Mouse (Mus musculus) ES-Bruce4 (cell line): Measurements from ENCODE around the gene Otop2. TPM values are rescaled to one million over a fixed set of nuclear protein-coding genes. Genes with fewer than 3 reads are reported as not detected.

Experiments used
- H3K27ac ChIP-seq: 2 replicates; pipeline ENCODE4 v1.5.1; 2012; ENCODE audit warnings: low read length, inconsistent platforms; ENCODE audit not compliant: insufficient read depth
- H3K27me3 ChIP-seq: 2 replicates; pipeline ENCODE4 v1.6.1; 2012; ENCODE audit warnings: mild to moderate bottlenecking, low read length, inconsistent platforms; ENCODE audit not compliant: control insufficient read depth, poor library complexity, insufficient read depth, severe bottlenecking
- H3K36me3 ChIP-seq: 2 replicates; pipeline ENCODE4 v1.6.1; 2012; ENCODE audit warnings: inconsistent platforms, mild to moderate bottlenecking, low read length, moderate library complexity; ENCODE audit not compliant: control insufficient read depth, poor library complexity, insufficient read depth, severe bottlenecking
- H3K4me1 ChIP-seq: one replicate; pipeline ENCODE4 v1.8.1; 2011; ENCODE audit warnings: low read length; ENCODE audit not compliant: control insufficient read depth, insufficient read depth
- H3K4me3 ChIP-seq: 2 replicates; pipeline ENCODE4 v1.5.1; 2011; ENCODE audit warnings: low read depth, mild to moderate bottlenecking, low read length
- H3K9ac ChIP-seq: 2 replicates; pipeline ENCODE4 v1.6.1; 2012; ENCODE audit warnings: low read depth, mild to moderate bottlenecking, inconsistent platforms; ENCODE audit not compliant: poor library complexity, severe bottlenecking
- H3K9me3 ChIP-seq: replicated peaks from 2 replicates; pipeline ENCODE4 v1.6.1; 2012; ENCODE audit warnings: mild to moderate bottlenecking, low read length, inconsistent platforms; ENCODE audit not compliant: control insufficient read depth, poor library complexity, insufficient read depth, severe bottlenecking
- CTCF ChIP-seq: IDR thresholded peaks from one replicate; pipeline ENCODE4 v1.8.1; 2011; ENCODE audit warnings: low read depth, low read length
- EP300 ChIP-seq: IDR thresholded peaks from 2 replicates; pipeline ENCODE4 v1.6.1; 2011; ENCODE audit warnings: low read depth, low read length; ENCODE audit not compliant: insufficient read depth
- POLR2A ChIP-seq: IDR thresholded peaks from one replicate; pipeline ENCODE4 v1.8.1; 2011; ENCODE audit warnings: low read length; ENCODE audit not compliant: insufficient read depth
- polyA plus RNA-seq: library from polyadenylated mRNA; stranded (reverse); fragments of >200 nt; gene quantifications from 2 replicates; pipeline ENCODE4 v1.2.4, GENCODE M21; 2011; ENCODE audit warnings: low read depth; ENCODE audit not compliant: missing spikeins, insufficient read depth, insufficient read length

The Otop2 gene
- polyA plus RNA-seq, 1 experiment, result not detected

DNA sequence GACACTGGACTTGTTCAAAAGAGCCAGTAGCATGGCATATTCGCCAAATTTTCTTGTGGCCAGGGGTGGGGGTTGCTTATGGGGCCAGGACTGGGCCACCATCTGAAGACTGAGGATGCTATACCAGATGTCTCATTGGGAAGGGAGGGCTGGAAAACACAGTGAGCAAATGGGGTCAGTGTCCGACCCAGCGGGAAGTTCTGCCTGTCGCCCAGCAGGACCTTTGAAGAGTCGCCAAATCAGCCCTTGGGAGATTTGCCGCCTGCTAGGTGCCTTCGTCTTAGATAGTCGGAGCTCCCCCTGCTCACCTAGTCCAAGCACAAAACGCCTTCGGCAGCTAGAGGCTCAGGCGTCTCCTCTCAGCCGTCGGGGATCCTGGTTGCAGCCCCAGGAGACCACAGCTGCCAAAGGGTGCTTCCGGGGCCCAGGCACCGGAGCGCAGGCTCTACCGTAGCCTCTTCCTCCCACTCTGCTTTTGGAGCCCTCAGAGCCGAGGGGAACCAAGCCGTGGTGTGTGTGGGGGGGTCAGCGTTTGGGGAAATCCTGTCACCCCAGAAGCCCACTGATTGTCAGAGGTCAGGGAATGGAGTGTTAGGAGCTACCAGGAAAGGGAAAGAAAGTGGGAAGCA lies 41.1 kb upstream of the Otop2 start:
- H3K36me3 ChIP-seq, result no peaks in the 10 kb centered on the region
- H3K4me3 ChIP-seq, result no peak overlapping the region
- H3K9ac ChIP-seq, result 0 out of 2 replicates have a peak overlapping the region, but pooled peaks have one; percentile 67
- H3K27ac ChIP-seq, result no peak overlapping the region
- H3K4me1 ChIP-seq, result no peaks in the 10 kb centered on the region
- no peaks in the 10 kb centered on the region for H3K9me3 ChIP-seq
- H3K27me3 ChIP-seq, result peaks cover 7% of the 10 kb centered on the region
- TF ChIP-seq POLR2A (no peak), CTCF (no peak), EP300 (no peak)

DNA sequence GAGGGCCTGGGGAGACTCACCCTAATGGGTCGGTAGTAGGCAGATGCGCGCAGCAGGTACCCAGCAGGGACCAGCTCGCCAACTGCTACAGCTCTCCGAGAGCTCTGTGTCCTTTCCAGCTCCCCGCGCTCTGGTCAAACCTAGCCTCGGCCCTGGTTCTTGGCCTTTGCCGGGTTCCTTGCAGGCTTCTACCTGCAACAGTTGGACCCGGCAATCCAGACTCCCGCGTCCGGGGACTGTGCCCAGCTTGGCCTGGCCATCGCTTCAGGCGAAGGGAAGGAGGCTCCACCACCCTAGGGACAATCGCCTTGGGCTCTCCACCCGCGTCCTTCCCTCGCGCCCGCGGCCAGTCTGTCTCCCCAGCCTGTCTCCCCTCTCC lies 40.6 kb upstream of the Otop2 start:
- H3K9me3 ChIP-seq, result no peaks in the 10 kb centered on the region
- no peak overlapping the region for H3K27ac ChIP-seq
- no peaks in the 10 kb centered on the region for H3K4me1 ChIP-seq
- H3K27me3 ChIP-seq, result peaks cover 7% of the 10 kb centered on the region
- H3K36me3 ChIP-seq, result no peaks in the 10 kb centered on the region
- peak overlapping the region; percentile 54 for H3K4me3 ChIP-seq
- peak overlapping the region; percentile 67 for H3K9ac ChIP-seq
- TF ChIP-seq EP300 (no peak), POLR2A (no peak), CTCF (no peak)

DNA sequence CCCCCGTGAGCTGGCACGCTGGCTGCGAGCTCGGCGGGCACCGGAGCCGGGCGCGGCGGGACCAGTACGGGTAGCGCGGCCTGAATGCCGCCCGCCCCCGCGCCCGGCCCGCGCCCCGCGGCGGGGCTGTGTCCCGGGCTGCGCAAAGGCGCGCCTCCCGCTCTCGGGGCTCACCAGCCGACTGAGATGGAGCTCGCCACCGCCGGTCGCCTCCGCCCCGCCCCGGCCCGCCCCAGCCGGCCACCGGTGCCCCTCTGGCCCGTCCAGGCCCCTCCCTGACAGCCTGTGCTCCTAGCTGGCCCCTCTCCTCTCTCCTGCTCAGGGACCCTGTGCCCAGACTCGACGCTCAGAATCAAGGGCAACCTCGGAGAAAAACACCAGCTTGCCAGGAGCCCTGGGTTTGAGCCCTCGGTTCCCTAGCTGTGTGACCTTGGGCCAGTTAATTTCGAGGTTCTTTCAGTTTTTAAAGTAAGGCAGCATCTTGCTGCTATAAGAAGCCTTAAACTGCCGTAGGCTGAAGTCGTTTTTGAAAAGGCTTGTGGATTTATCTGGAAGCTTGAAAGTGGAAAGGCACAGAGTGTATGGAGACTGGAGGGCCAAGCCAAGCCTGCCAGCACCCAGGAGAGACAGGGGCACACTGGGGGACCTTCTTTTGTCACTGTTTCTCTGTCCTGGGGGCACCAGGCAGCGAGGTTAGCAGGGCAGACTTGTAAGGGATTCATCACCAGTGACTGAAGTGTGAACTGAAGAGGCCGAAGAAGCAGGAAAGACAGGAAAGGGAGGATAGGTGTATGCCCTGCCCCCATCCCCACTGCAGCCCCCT lies 39.7 kb upstream of the Otop2 start, which contains the start of gene Grin2c:
Gene Grin2c, minus strand, starts transcription at position 183 of the 823 bp plus-strand sequence.
- no peak within 1 kb of the TSS for H3K27ac ChIP-seq

GRCm38 (mm10) chr11:115267958-115268357 lies 39.0 kb upstream of the Otop2 start:
- H3K27me3 ChIP-seq, result peaks cover 7% of the 10 kb centered on the region
- TF ChIP-seq EP300, result no peak
- TF ChIP-seq POLR2A, result no peak
- no peak for TF ChIP-seq CTCF
- H3K4me1 ChIP-seq, result no peaks in the 10 kb centered on the region
- H3K27ac ChIP-seq, result no peak overlapping the region
- H3K36me3 ChIP-seq, result no peaks in the 10 kb centered on the region
- no peak overlapping the region for H3K9ac ChIP-seq
- H3K4me3 ChIP-seq, result no peak overlapping the region
- no peaks in the 10 kb centered on the region for H3K9me3 ChIP-seq

More for the DNA sequence above, 39.7 kb upstream of the Otop2 start, which contains the start of gene Grin2c:
- Histone ChIP-seq H3K9ac (peak within 1 kb of the TSS; percentile 67), H3K27me3 (peaks cover 7% of the 10 kb centered on the region), H3K9me3 (no peaks in the 10 kb centered on the region), H3K4me1 (no peaks in the 10 kb centered on the region), H3K4me3 (peak within 1 kb of the TSS; percentile 54), H3K36me3 (no peaks in the 10 kb centered on the region)
- no peak for TF ChIP-seq EP300

DNA sequence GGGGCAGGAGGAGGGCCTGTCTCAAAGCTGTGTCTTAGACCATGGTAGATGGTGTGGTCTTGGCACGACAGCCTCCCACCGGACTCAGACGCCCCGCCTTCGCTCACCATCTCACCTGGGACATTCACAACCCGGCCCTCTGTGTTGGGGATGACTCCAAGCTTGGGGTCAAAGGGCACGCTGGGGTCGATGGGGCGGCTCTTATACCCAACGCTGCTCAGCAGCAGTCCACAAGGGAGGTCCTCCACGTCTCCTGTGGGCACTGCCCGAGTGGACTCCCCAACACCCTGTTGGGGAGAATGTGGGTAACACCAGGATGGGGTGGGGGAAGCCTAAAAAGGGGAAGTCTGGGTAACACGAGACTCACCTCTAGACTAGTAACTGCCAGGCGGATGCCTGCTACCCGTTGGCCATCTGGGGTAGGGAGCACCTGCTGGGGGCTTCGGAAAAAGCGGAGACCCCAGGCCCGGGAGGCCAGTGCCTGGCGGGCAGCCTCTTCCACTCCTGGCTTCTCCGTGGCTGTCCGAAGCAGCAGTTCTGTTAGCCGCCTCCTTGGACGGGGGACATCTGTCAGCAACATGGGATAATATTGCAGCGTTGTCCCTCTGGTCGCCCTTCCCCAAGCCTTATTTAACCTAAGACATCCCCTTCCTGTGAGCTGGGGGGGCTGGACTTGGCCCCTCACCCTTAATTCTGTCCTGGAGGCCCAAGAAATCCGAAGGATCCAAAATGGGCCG lies 37.5 kb upstream of the Otop2 start:
- TF ChIP-seq CTCF, result no peak
- TF ChIP-seq EP300, result no peak
- no peak for TF ChIP-seq POLR2A
- Histone ChIP-seq H3K27me3 (peaks cover 7% of the 10 kb centered on the region), H3K9ac (no peak overlapping the region), H3K27ac (no peak overlapping the region), H3K36me3 (no peaks in the 10 kb centered on the region), H3K4me1 (no peaks in the 10 kb centered on the region), H3K9me3 (no peaks in the 10 kb centered on the region), H3K4me3 (no peak overlapping the region)
